Mouse (Mus musculus) CH12.LX (cell line): ENCODE measurements around the gene Ccdc103. TPM values are rescaled to one million over a fixed set of nuclear protein-coding genes. Genes with fewer than 3 reads are reported as not detected.

ENCODE experiments used
- DNase-seq: peaks from one replicate; pipeline ENCODE4 v3.0.0-alpha.2; 2013; ENCODE audit errors: extremely low read depth
- H3K27ac ChIP-seq: 2 replicates; pipeline ENCODE4 v1.5.1; 2012; ENCODE audit warnings: low read depth, mild to moderate bottlenecking, control low read depth, moderate library complexity; ENCODE audit not compliant: insufficient read depth
- H3K27me3 ChIP-seq: replicated peaks from 2 replicates; pipeline ENCODE3; 2012; ENCODE audit warnings: inconsistent platforms
- H3K36me3 ChIP-seq, 2 experiments: replicated peaks in 1 of 2; 2 replicates each; pipeline versions ENCODE3 to v1.6.1; 2012; ENCODE audit warnings: inconsistent platforms in 1 of 2, low read length in 1 of 2, mild to moderate bottlenecking in 1 of 2, mixed read lengths in 1 of 2, moderate library complexity in 1 of 2; ENCODE audit not compliant: control insufficient read depth in 1 of 2, insufficient read depth in 1 of 2
- H3K4me1 ChIP-seq, 2 experiments: 2 replicates each; pipeline ENCODE4 v1.6.1; 2012; ENCODE audit warnings: inconsistent platforms in 1 of 2, moderate library complexity in 1 of 2; ENCODE audit not compliant: insufficient read depth in 2 of 2, control insufficient read depth in 1 of 2
- H3K4me2 ChIP-seq: 2 replicates; pipeline ENCODE4 v1.6.1; 2012; ENCODE audit warnings: low read depth, mild to moderate bottlenecking, control low read depth; ENCODE audit not compliant: poor library complexity, insufficient read depth, severe bottlenecking
- H3K4me3 ChIP-seq, 3 experiments: fragments of 150-350 bp in 1 of 3; sonication (generic) in 1 of 3; replicated peaks in 1 of 3; 2 replicates each; pipeline versions ENCODE3 to v1.5.1; 2011 to 2012; ENCODE audit warnings: low read depth in 2 of 3, low read length in 2 of 3, mild to moderate bottlenecking in 2 of 3, moderate library complexity in 2 of 3, control low read depth in 1 of 3, improper control_type of control experiment in 1 of 3, inconsistent platforms in 1 of 3, mixed read lengths in 1 of 3; ENCODE audit not compliant: poor library complexity in 1 of 3
- H3K79me2 ChIP-seq: replicated peaks from 2 replicates; pipeline ENCODE4 v1.6.1; 2012; ENCODE audit warnings: mild to moderate bottlenecking, moderate library complexity; ENCODE audit not compliant: control insufficient read depth, poor library complexity, insufficient read depth, severe bottlenecking; ENCODE audit errors: extremely low read depth
- H3K9ac ChIP-seq: 2 replicates; pipeline ENCODE4 v1.6.1; 2012; ENCODE audit warnings: low read depth, mild to moderate bottlenecking, control low read depth, moderate library complexity; ENCODE audit not compliant: insufficient read depth
- H3K9me3 ChIP-seq: replicated peaks from 2 replicates; pipeline ENCODE3; 2012; ENCODE audit warnings: low read length, inconsistent platforms, mixed read lengths
- BHLHE40 ChIP-seq: IDR thresholded peaks from 2 replicates; pipeline ENCODE4 v1.6.1; 2011; ENCODE audit warnings: mild to moderate bottlenecking, low read depth, low read length, improper control_type of control experiment
- CHD1 ChIP-seq: IDR thresholded peaks from 2 replicates; pipeline ENCODE4 v1.6.1; 2012; ENCODE audit warnings: low read depth, low read length, improper control_type of control experiment, inconsistent platforms
- CHD2 ChIP-seq: IDR thresholded peaks from 2 replicates; pipeline ENCODE4 v1.6.1; 2011; ENCODE audit warnings: low read length, improper control_type of control experiment
- CTCF ChIP-seq, 2 experiments: IDR thresholded peaks in 1 of 2; conservative IDR thresholded peaks in 1 of 2; 2 replicates each; pipeline ENCODE4 v1.5.1; 2011 to 2012; ENCODE audit warnings: low read depth in 2 of 2, low read length in 2 of 2, improper control_type of control experiment in 1 of 2, inconsistent platforms in 1 of 2, mild to moderate bottlenecking in 1 of 2, moderate library complexity in 1 of 2
- E2F4 ChIP-seq: IDR thresholded peaks from 2 replicates; pipeline ENCODE4 v1.6.1; 2011; ENCODE audit warnings: low read depth, low read length, improper control_type of control experiment; ENCODE audit not compliant: insufficient replicate concordance
- ELF1 ChIP-seq: IDR thresholded peaks from 2 replicates; pipeline ENCODE4 v1.6.1; 2014; ENCODE audit warnings: low read depth, mild to moderate bottlenecking, inconsistent platforms, low read length, improper control_type of control experiment
- EP300 ChIP-seq: IDR thresholded peaks from 2 replicates; pipeline ENCODE4 v1.6.1; 2011; ENCODE audit warnings: low read length, improper control_type of control experiment
- ETS1 ChIP-seq: conservative IDR thresholded peaks from 2 replicates; pipeline ENCODE4 v1.6.1; 2012; ENCODE audit warnings: low read depth, mild to moderate bottlenecking, inconsistent platforms, low read length, improper control_type of control experiment, moderate library complexity
- GABPA ChIP-seq: IDR thresholded peaks from 2 replicates; pipeline ENCODE4 v1.6.1; 2012; ENCODE audit warnings: low read depth, low read length, improper control_type of control experiment, inconsistent platforms; ENCODE audit not compliant: insufficient replicate concordance
- IRF4 ChIP-seq: IDR thresholded peaks from 2 replicates; pipeline ENCODE4 v1.6.1; 2014; ENCODE audit warnings: low read depth, mild to moderate bottlenecking, inconsistent platforms, low read length, improper control_type of control experiment
- JUN ChIP-seq: IDR thresholded peaks from 2 replicates; pipeline ENCODE4 v1.6.1; 2011; ENCODE audit warnings: low read depth, mild to moderate bottlenecking, low read length, improper control_type of control experiment, moderate library complexity; ENCODE audit not compliant: insufficient read depth
- JUND ChIP-seq: conservative IDR thresholded peaks from 2 replicates; pipeline ENCODE4 v1.6.1; 2011; ENCODE audit warnings: low read depth, low read length, improper control_type of control experiment
- KAT2A ChIP-seq: IDR thresholded peaks from 2 replicates; pipeline ENCODE4 v1.6.1; 2012; ENCODE audit warnings: low read length, improper control_type of control experiment, inconsistent platforms; ENCODE audit not compliant: insufficient replicate concordance
- MAFK ChIP-seq: IDR thresholded peaks from 2 replicates; pipeline ENCODE4 v1.6.1; 2011; ENCODE audit warnings: low read length, improper control_type of control experiment; ENCODE audit not compliant: insufficient replicate concordance
- MAX ChIP-seq: IDR thresholded peaks from 2 replicates; pipeline ENCODE4 v1.6.1; 2011; ENCODE audit warnings: low read length, improper control_type of control experiment
- MAZ ChIP-seq: IDR thresholded peaks from 2 replicates; pipeline ENCODE4 v1.6.1; 2012; ENCODE audit warnings: low read depth, mild to moderate bottlenecking, inconsistent platforms, low read length, improper control_type of control experiment, moderate library complexity
- MEF2A ChIP-seq: IDR thresholded peaks from 2 replicates; pipeline ENCODE4 v1.6.1; 2014; ENCODE audit warnings: low read depth, mild to moderate bottlenecking, inconsistent platforms, low read length, improper control_type of control experiment, borderline replicate concordance
- NELFE ChIP-seq: IDR thresholded peaks from 2 replicates; pipeline ENCODE4 v1.6.1; 2011; ENCODE audit warnings: low read depth, low read length, improper control_type of control experiment
- NRF1 ChIP-seq: IDR thresholded peaks from 2 replicates; pipeline ENCODE4 v1.6.1; 2014; ENCODE audit warnings: low read depth, mild to moderate bottlenecking, inconsistent platforms, low read length, improper control_type of control experiment, moderate library complexity
- PAX5 ChIP-seq: IDR thresholded peaks from 2 replicates; pipeline ENCODE4 v1.6.1; 2012; ENCODE audit warnings: low read length, inconsistent platforms, mixed read lengths
- POLR2A ChIP-seq: IDR thresholded peaks from 2 replicates; pipeline ENCODE4 v1.6.1; 2011; ENCODE audit warnings: low read depth, mild to moderate bottlenecking, improper control_type of control experiment, low read length
- POLR2AphosphoS2 ChIP-seq: IDR thresholded peaks from 2 replicates; pipeline ENCODE4 v1.6.1; 2011; ENCODE audit warnings: low read depth, low read length, improper control_type of control experiment
- RAD21 ChIP-seq: IDR thresholded peaks from 2 replicates; pipeline ENCODE4 v1.6.1; 2011; ENCODE audit warnings: low read depth, mild to moderate bottlenecking, low read length, improper control_type of control experiment, moderate library complexity
- TBP ChIP-seq: conservative IDR thresholded peaks from 2 replicates; pipeline ENCODE4 v1.6.1; 2011; ENCODE audit warnings: low read depth, low read length, improper control_type of control experiment
- USF1 ChIP-seq: IDR thresholded peaks from 2 replicates; pipeline ENCODE4 v1.6.1; 2014; ENCODE audit warnings: low read depth, mild to moderate bottlenecking, inconsistent platforms, low read length, improper control_type of control experiment
- USF2 ChIP-seq: conservative IDR thresholded peaks from 2 replicates; pipeline ENCODE4 v1.6.1; 2011; ENCODE audit warnings: low read depth, low read length, improper control_type of control experiment
- ZC3H11A ChIP-seq: IDR thresholded peaks from 2 replicates; pipeline ENCODE4 v1.6.1; 2012; ENCODE audit warnings: low read depth, mild to moderate bottlenecking, inconsistent platforms, low read length, improper control_type of control experiment
- ZMIZ1 ChIP-seq: IDR thresholded peaks from 2 replicates; pipeline ENCODE4 v1.6.1; 2012; ENCODE audit warnings: low read depth, mild to moderate bottlenecking, inconsistent platforms, low read length, improper control_type of control experiment
- dilution Hi-C: fragments of 300-500 bp; cut with MboI; formaldehyde crosslinking; loops from 2 replicates; pipeline ENCODE4 v1.14.3; 2020; ENCODE audit warnings: low sequenced_read_pairs; ENCODE audit not compliant: extremely low pct_unique_long_range_greater_than_20kb, extremely low pct_ligation_motif_present
- in situ Hi-C: fragments of 300-500 bp; cut with MboI; formaldehyde crosslinking; loops from 3 replicates; pipeline ENCODE4 v1.14.3; 2019; ENCODE audit warnings: low sequenced_read_pairs, low pct_ligation_motif_present, low pct_unique_long_range_greater_than_20kb, mixed read lengths
- polyA plus RNA-seq: library from polyadenylated mRNA; unstranded; fragments of >175 nt; gene quantifications from 2 replicates; pipeline ENCODE4 v1.2.1, GENCODE M21; 2012; ENCODE audit warnings: low read depth; ENCODE audit not compliant: insufficient read length
- total RNA-seq, 2 experiments: library from RNA; depleted of rRNA; stranded (reverse); fragments of 300-350 nt in 1 of 2; fragments of >200 nt in 1 of 2; gene quantifications; 2 replicates each; pipeline ENCODE4 v1.2.3; 2012 to 2014

The Ccdc103 gene
- total and polyA plus RNA-seq, 3 experiments, result 0.20 to 0.58 (median 0.42) TPM

DNA sequence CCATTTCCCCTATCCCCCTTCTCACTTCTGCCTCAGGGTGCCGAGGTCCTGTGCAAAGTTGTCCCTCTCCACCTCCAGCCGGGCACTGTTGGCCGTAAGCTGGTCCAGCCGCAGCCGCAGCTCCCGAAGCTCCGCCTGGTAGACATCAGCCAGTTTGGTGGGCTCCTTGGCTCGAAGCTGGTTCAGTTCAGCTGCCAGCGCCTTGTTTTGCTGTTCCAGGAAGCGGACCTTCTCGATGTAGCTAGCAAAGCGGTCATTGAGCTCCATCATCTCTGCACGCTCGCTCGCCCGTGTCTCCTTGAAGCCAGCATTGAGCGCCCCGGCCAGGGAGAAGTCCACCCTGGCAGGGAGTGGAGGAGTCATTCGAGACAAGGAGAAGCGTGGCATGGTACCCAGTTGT, 15.6 kb downstream of the Ccdc103 start:
- H3K27me3 ChIP-seq, result peaks cover 66% of the 10 kb centered on the region
- no peaks in the 10 kb centered on the region for H3K36me3 ChIP-seq
- peaks cover 5 to 17% of the 10 kb centered on the region in 2 experiments for H3K4me1 ChIP-seq
- dilution Hi-C loops, result no loop called here
- in situ Hi-C loops, result loop anchor here (5.0 kb wide), 2 partner anchors 36 to 96 kb away; no protein-coding TSS in a partner anchor
- no peak overlapping the region for H3K4me2 ChIP-seq
- no peak for TF ChIP-seq RAD21
- TF ChIP-seq POLR2AphosphoS2, result no peak
- no peak for TF ChIP-seq POLR2A
- no peak for TF ChIP-seq MAFK
- TF ChIP-seq USF1, result no peak
- no peak for TF ChIP-seq E2F4
- no peak for TF ChIP-seq NELFE
- no peak for TF ChIP-seq USF2
- no peak for TF ChIP-seq IRF4
- TF ChIP-seq GABPA, result no peak
- no peak for TF ChIP-seq MAZ
- no peak for TF ChIP-seq MEF2A
- no peak for TF ChIP-seq ETS1
- TF ChIP-seq PAX5, result no peak
- no peak for TF ChIP-seq KAT2A
- no peak for TF ChIP-seq EP300
- no peak for TF ChIP-seq ZMIZ1
- TF ChIP-seq BHLHE40, result no peak
- TF ChIP-seq CHD2, result no peak
- no peak for TF ChIP-seq CTCF (conservative IDR thresholded peaks at IDR 0.05 in 1 of 2, IDR thresholded peaks at IDR 0.05 in 1 of 2; ENCODE audit: low read depth in 2 of 2, low read length in 2 of 2)
- TF ChIP-seq, all 38 proteins: peak for 0
- Histone ChIP-seq H3K9me3 (no peaks in the 10 kb centered on the region), H3K9ac (no peak overlapping the region), H3K4me3 (no peak overlapping the region), H3K27ac (no peak overlapping the region), H3K79me2 (no peaks in the 10 kb centered on the region)
- no peak for DNase-seq

GRCm38 (mm10) chr11:102898408-102898807, 17.4 kb downstream of the Ccdc103 start:
- Histone ChIP-seq H3K4me1 (peaks cover 3 to 11% of the 10 kb centered on the region in 2 experiments; a peak in 3 of 4 replicates), H3K27ac (no peak overlapping the region), H3K9ac (no peak overlapping the region), H3K4me3 (no peak overlapping the region), H3K36me3 (peaks cover 0 to 4% of the 10 kb centered on the region in 2 experiments), H3K79me2 (no peaks in the 10 kb centered on the region), H3K27me3 (peaks cover 53% of the 10 kb centered on the region), H3K9me3 (no peaks in the 10 kb centered on the region), H3K4me2 (no peak overlapping the region)
- dilution Hi-C loops (no loop called here), in situ Hi-C loops (loop anchor here (5.0 kb wide), 2 partner anchors 34 to 94 kb away; no protein-coding TSS in a partner anchor)
- TF ChIP-seq ZMIZ1 (no peak), JUN (no peak), USF2 (no peak), MAX (no peak), POLR2AphosphoS2 (no peak), CHD1 (no peak), KAT2A (no peak), ZC3H11A (no peak), RAD21 (no peak), PAX5 (no peak), EP300 (no peak), NRF1 (no peak), ELF1 (no peak), MAFK (no peak), TBP (no peak), JUND (no peak), USF1 (no peak)
- no peak for DNase-seq
